Mouse (Mus musculus): ENCODE results near the gene Cd63.

The Cd63 gene

GRCm38 (mm10) chr10:128904812-128905211 lies 4.0 kb downstream of the Cd63 start:
- no peak for DNase-seq (ENCODE audit: low read depth, low spot score)

GRCm38 (mm10) chr10:128908778-128909448 lies 8.1 kb downstream of the Cd63 start:
- peak; percentile 59 for DNase-seq (ENCODE audit: low read depth, low spot score)

GRCm38 (mm10) chr10:128909567-128910028 lies 8.8 kb downstream of the Cd63 start:
- peak; percentile 88 for DNase-seq (ENCODE audit: low read depth, low spot score)

- DNase-seq (ENCODE audit: low read depth, low spot score), result peak; percentile 67
These were observed 9.5 kb downstream of the Cd63 start for GRCm38 (mm10) chr10:128910066-128910841.

- no peak for DNase-seq (ENCODE audit: low read depth, low spot score)
These were observed 10.6 kb downstream of the Cd63 start for GRCm38 (mm10) chr10:128911430-128911829.

GRCm38 (mm10) chr10:128912268-128912667 lies 11.5 kb downstream of the Cd63 start:
- DNase-seq (ENCODE audit: low read depth, low spot score), result no peak

- DNase-seq (ENCODE audit: low read depth, low spot score), result no peak
These were observed 12.0 kb downstream of the Cd63 start for GRCm38 (mm10) chr10:128912791-128913190.

GRCm38 (mm10) chr10:128913219-128913618 lies 12.4 kb downstream of the Cd63 start:
- peak; percentile 97 for DNase-seq (ENCODE audit: low read depth, low spot score)

- no peak for DNase-seq (ENCODE audit: low read depth, low spot score)
These were observed 12.9 kb downstream of the Cd63 start for GRCm38 (mm10) chr10:128913696-128914095.

GRCm38 (mm10) chr10:128915550-128915949 lies 14.8 kb downstream of the Cd63 start:
- DNase-seq (ENCODE audit: low read depth, low spot score), result no peak

- no peak for DNase-seq (ENCODE audit: low read depth, low spot score)
These were observed 15.9 kb downstream of the Cd63 start for GRCm38 (mm10) chr10:128916665-128917064.

GRCm38 (mm10) chr10:128917400-128917799 lies 16.6 kb downstream of the Cd63 start:
- DNase-seq (ENCODE audit: low read depth, low spot score), result no peak

GRCm38 (mm10) chr10:128918246-128918645 lies 17.5 kb downstream of the Cd63 start:
- DNase-seq (ENCODE audit: low read depth, low spot score), result peak; percentile 58

- DNase-seq (ENCODE audit: low read depth, low spot score), result peak; percentile 77
These were observed 18.4 kb downstream of the Cd63 start for GRCm38 (mm10) chr10:128919203-128919631.

- peak; percentile 83 for DNase-seq (ENCODE audit: low read depth, low spot score)
These were observed 19.2 kb downstream of the Cd63 start for GRCm38 (mm10) chr10:128919966-128920365.

GRCm38 (mm10) chr10:128920736-128921161 lies 20.0 kb downstream of the Cd63 start:
- DNase-seq (ENCODE audit: low read depth, low spot score), result peak; percentile 89

- peak; percentile 72 for DNase-seq (ENCODE audit: low read depth, low spot score)
These were observed 20.5 kb downstream of the Cd63 start for GRCm38 (mm10) chr10:128921251-128921650.

GRCm38 (mm10) chr10:128921883-128922821 lies 21.4 kb downstream of the Cd63 start:
- peak; percentile 98 for DNase-seq (ENCODE audit: low read depth, low spot score)

- DNase-seq (ENCODE audit: low read depth, low spot score), result no peak
These were observed 21.9 kb downstream of the Cd63 start, which contains the start of gene Rdh5 for GRCm38 (mm10) chr10:128922822-128923012. Gene Rdh5 (minus strand): TSS chr10:128922888.

- DNase-seq (ENCODE audit: low read depth, low spot score), result peak; percentile 94
These were observed 22.4 kb downstream of the Cd63 start for GRCm38 (mm10) chr10:128923013-128923691.

- DNase-seq (ENCODE audit: low read depth, low spot score), result no peak
These were observed 23.1 kb downstream of the Cd63 start, which contains the start of gene Bloc1s1 for GRCm38 (mm10) chr10:128923935-128924334. Gene Bloc1s1 (minus strand): TSS chr10:128924035.
